Comparison of ENCODE assay signal across 21 mouse cellular contexts in genomic region chr19:51043544-51043943, GRCm38 (mm10).
DNase-seq lines count a peak whose midpoint lies in the region; ATAC-seq and TF ChIP-seq lines count a peak whose summit lies in the region.
"Had no signal": no experiment of that assay in that cellular context is flagged by ENCODE, and none has a peak within 500 bp of the region (broad histone marks: within the 10 kb centered on the region; RNA-seq: fewer than 3 reads in every experiment).

No protein-coding gene starts in this region.

- no peaks in the 10 kb centered on the region for H3K36me3 ChIP-seq in intestine, embryonic 15.5 days
- H3K36me3 ChIP-seq in intestine, embryonic 16.5 days (ENCODE audit: control insufficient read depth, insufficient read depth, low read length), result no peaks in the 10 kb centered on the region
- no peaks in the 10 kb centered on the region for H3K36me3 ChIP-seq in intestine, postnatal 0 days (ENCODE audit: control insufficient read depth, insufficient read depth)
- H3K36me3 ChIP-seq: G1E had no signal

- no peak overlapping the region for H3K27ac ChIP-seq in intestine, embryonic 15.5 days
- no peak overlapping the region for H3K27ac ChIP-seq in intestine, embryonic 16.5 days (ENCODE audit: low read length)
- no peak overlapping the region for H3K27ac ChIP-seq in intestine, postnatal 0 days (ENCODE audit: low read depth, low read length)

- H3K9ac ChIP-seq in intestine, embryonic 15.5 days, result no peak overlapping the region
- H3K9ac ChIP-seq in intestine, embryonic 16.5 days (ENCODE audit: low read depth, low read length), result no peak overlapping the region
- H3K9ac ChIP-seq in intestine, postnatal 0 days (ENCODE audit: low read depth, low read length), result no peak overlapping the region

- no peak overlapping the region for H3K4me2 ChIP-seq in intestine, embryonic 15.5 days (replicated peaks)
- H3K4me2 ChIP-seq in intestine, embryonic 16.5 days (ENCODE audit: low read depth, low read length), result no peak overlapping the region
- H3K4me2 ChIP-seq in intestine, postnatal 0 days (replicated peaks; ENCODE audit: low read depth), result no peak overlapping the region

- H3K4me1 ChIP-seq in intestine, embryonic 15.5 days (replicated peaks), result no peaks in the 10 kb centered on the region
- H3K4me1 ChIP-seq in intestine, embryonic 16.5 days (ENCODE audit: control insufficient read depth, insufficient read depth, low read length), result no peaks in the 10 kb centered on the region
- H3K4me1 ChIP-seq in intestine, postnatal 0 days (replicated peaks; ENCODE audit: control insufficient read depth, insufficient read depth, low read length), result no peaks in the 10 kb centered on the region

- no peak overlapping the region for H3K4me3 ChIP-seq in intestine, embryonic 15.5 days (replicated peaks)
- no peak overlapping the region for H3K4me3 ChIP-seq in intestine, embryonic 16.5 days (ENCODE audit: low read length)
- no peak overlapping the region for H3K4me3 ChIP-seq in intestine, postnatal 0 days (ENCODE audit: low read depth, low read length)

- no peaks in the 10 kb centered on the region for H3K9me3 ChIP-seq in intestine, embryonic 15.5 days
- no peaks in the 10 kb centered on the region for H3K9me3 ChIP-seq in intestine, embryonic 16.5 days (ENCODE audit: control insufficient read depth, low read length)
- no peaks in the 10 kb centered on the region for H3K9me3 ChIP-seq in intestine, postnatal 0 days (ENCODE audit: control insufficient read depth)
- H3K9me3 ChIP-seq: G1E had no signal

- peak; percentile 31; the same call in 1 of the 2 replicates for ATAC-seq in intestine, embryonic 15.5 days
- ATAC-seq in intestine, embryonic 16.5 days, result peak; percentile 59; the same call in 1 of the 2 replicates
- ATAC-seq in intestine, postnatal 0 days, result peak; percentile 71
- ATAC-seq: activated CD4-positive, CD25-positive, alpha-beta regulatory T cell, adult 4 months; CD4-positive, CD25-positive, alpha-beta regulatory T cell, adult 4 months; Patski had no signal

- no peaks in the 10 kb centered on the region for H3K27me3 ChIP-seq in intestine, embryonic 15.5 days (replicated peaks)
- no peaks in the 10 kb centered on the region for H3K27me3 ChIP-seq in intestine, embryonic 16.5 days (replicated peaks; ENCODE audit: control insufficient read depth, insufficient read depth, low read length)
- H3K27me3 ChIP-seq in intestine, postnatal 0 days (replicated peaks; ENCODE audit: control insufficient read depth, insufficient read depth, low read length), result no peaks in the 10 kb centered on the region
- H3K27me3 ChIP-seq: CH12.LX, Patski had no signal

- WGBS in intestine, embryonic 15.5 days, result 77% methylated on average over 3 of the region's 3 CpGs
- WGBS in intestine, embryonic 16.5 days, result 81% methylated on average over 3 of the region's 3 CpGs
- 73% methylated on average over 3 of the region's 3 CpGs for WGBS in intestine, postnatal 0 days

- no peak for DNase-seq in embryo, embryonic 11 days
- DNase-seq in cerebellum, adult 11-12 months, result no peak
- no peak for DNase-seq in kidney, postnatal 25 days
- DNase-seq: adrenal gland, adult 2 months; adrenal gland, adult 8-10 months; adrenal gland, postnatal 10 days; adrenal gland, postnatal 14 days; adrenal gland, postnatal 25 days; adrenal gland, postnatal 36 days; B cell, adult 2 months; cerebellum, adult 11 months; cerebellum, adult 18-20 months; cerebellum, adult 2 months had no signal

- TF ChIP-seq CTCF in intestine, postnatal 0 days (IDR thresholded peaks at IDR 0.05; ENCODE audit: low read depth), result no peak
